Mouse (Mus musculus) liver, embryonic 14.5 days (tissue): ENCODE data around the gene Fat3.

Source experiments
- CTCF ChIP-seq: IDR thresholded peaks from 2 replicates; pipeline ENCODE4 v1.5.1; 2016; ENCODE audit warnings: antibody characterized with exemption, low read depth, control low read depth
- EP300 ChIP-seq: IDR thresholded peaks from 2 replicates; pipeline ENCODE4 v1.6.1; 2016; ENCODE audit warnings: antibody characterized with exemption, low read depth

GRCm38 (mm10) chr9:16246741-16247140 lies 254.3 kb downstream of the Fat3 start:
- TF ChIP-seq EP300 (no peak), CTCF (no peak)
